Mouse (Mus musculus): Measurements from ENCODE around the gene Hal. TPM values are rescaled to one million over a fixed set of nuclear protein-coding genes. Genes with fewer than 3 reads are reported as not detected.

Hal gene
- 0.05 and 0.56 TPM in 2 replicates for polyA plus RNA-seq (2012; rRNA removed)

DNA sequence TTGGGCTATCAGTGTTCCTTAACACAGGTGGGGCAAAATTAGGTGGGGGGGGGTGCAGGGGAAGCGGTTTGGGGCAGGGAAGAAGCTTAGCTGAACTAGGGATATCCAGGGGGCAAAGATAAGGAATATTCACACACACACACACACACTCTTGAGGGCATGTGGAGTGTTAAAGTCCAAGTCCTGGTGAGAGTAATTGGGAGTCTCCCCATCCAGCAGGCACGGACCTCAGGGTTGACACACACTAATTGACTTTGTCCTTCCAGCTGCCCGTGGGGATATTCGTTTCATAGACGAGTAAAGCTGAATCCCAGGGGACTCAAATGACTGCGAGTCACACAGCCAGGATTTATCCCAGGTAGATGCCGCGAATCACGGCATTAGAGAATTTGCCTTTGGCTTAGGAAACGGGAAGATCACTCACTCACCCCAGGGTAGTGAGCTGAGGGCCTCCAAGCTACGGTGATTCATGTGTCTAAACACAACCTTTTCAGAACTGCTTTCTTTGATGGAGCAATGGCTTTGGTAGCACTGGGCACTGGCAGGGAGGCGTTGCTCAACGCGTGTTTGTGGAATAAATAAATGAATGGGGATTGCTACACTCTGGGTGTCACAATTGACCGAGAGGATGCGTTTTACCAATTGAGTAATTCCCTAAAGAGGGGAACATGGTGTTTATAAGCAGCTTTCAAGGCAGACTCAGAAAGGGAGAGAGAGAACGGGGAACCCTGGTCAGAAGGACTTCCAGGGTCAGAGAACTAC lies at the start of gene Hal:
Gene Hal, plus strand, starts transcription at position 703 of the 762 bp plus-strand sequence.

DNA sequence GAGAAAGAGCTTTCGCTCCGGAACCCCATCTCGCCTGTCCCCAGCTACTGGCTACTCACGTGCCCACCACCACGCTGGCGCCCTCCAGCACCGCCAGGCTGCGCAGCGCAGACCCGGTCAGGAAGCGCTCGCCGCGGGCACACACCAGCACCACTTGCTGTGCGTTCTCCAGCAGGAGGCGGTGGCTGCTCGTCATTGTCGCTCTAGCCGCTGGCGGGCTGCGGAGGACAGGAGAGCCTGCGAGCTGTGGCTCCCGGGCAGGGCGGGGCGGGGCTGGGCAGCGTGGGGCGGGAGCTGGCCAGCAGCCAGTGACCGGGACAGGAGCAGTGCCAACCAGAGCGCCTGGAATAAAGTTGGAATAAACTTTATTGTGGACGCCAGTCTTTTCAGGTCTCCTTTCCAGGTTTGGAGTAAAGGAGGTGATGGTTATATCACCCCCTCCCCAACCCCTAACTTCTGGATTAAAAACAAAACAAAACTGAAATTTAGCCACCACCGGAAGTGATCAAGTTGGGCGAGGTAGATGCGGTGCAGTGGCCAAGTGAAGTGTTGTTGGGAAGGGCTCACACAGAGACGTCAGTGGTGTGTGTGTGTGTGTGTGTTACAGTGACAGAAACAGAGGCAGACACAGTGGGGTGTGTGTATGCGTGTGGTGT lies 51.3 kb downstream of the Hal start, which contains the start of gene Amdhd1:
Gene Amdhd1, minus strand, starts transcription at position 259 of the 656 bp plus-strand sequence.

DNA sequence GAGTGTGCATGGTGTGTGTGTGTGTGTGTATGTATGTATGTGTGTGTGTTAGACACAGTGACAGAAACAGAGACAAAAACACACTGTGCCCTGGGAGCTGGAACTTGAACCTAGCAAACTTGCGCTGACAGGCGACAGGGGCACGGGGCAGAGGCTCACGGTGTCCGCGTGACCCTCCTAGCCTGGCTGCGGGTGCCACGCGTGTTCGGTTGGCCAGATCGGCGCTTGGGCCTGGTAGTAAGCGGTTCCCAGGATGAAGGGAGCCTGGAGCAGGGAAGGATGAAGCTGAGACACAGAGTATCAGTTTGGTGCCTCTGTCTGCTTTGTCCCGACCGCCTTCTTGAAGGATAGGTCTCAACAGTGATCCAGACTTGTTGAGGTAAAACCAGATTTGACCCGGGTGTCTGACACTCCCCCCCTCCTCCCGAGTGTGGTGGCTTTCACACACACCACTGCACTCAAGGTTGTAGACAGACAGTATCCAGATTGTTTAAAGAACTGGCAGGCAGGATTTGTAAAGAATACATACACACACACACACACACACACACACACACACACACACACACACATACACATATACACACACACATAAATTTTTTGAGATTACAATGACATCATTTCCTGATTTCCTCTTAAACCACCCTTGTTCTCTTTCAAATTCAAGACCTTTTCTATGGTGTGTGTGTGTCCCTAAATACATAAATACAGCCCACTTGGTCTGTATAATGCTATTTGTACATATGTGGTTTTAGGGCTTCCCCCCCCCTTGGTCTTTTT lies 52.1 kb downstream of the Hal start, which contains the start of gene Ccdc38:
Gene Ccdc38, plus strand, starts transcription at position 202 of the 780 bp plus-strand sequence.

Other genes starting within 250 kb of the Hal start
- 16.7 and 17.6 TPM in 2 replicates for gene Elk3, start 177.6 kb upstream of the Hal start, polyA plus RNA-seq (2012; rRNA removed)
- 141 and 200 TPM in 2 replicates for gene Lta4h, start 35.4 kb upstream of the Hal start, polyA plus RNA-seq (2012; rRNA removed)
- 0.05 and 0.07 TPM in 2 replicates for gene Amdhd1, start 51.3 kb downstream of the Hal start, polyA plus RNA-seq (2012; rRNA removed)
- gene Ccdc38, start 51.9 kb downstream of the Hal start, polyA plus RNA-seq (2012; rRNA removed), result not detected in 2 replicates
- gene Snrpf, start 100.9 kb downstream of the Hal start, polyA plus RNA-seq (2012; rRNA removed), result 38.6 and 57.4 TPM in 2 replicates
- 10.5 and 11.0 TPM in 2 replicates for gene Ntn4, start 151.9 kb downstream of the Hal start, polyA plus RNA-seq (2012; rRNA removed)